Comparison of ENCODE assay signal across 16 mouse cellular contexts in the genomic region with DNA sequence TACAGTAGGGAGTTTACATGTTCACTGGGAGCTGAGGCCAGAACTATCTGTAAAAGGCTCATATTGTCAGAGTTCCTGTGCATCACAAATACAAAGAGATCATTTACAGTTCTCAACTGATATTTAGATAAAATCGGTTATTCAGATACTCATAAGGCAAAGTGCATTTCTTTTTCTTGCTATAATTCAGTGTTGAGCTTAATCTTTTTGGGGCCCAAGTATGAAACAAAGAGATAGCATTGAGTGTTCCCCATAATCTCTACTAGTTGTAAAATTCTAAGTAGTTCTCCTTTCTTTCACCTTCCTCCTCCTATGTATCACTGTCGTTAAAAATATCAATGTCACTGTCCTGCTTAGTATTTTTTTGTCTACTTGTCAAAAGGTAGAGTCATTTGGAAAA.
"Had no signal": no experiment of that assay in that cellular context is flagged by ENCODE, and none has a peak within 500 bp of the region (broad histone marks: within the 10 kb centered on the region; RNA-seq: fewer than 3 reads in every experiment).

No protein-coding gene starts in this region.

- H3K4me1 ChIP-seq: neural tube, embryonic 12.5 days; neural tube, embryonic 13.5 days; neural tube, embryonic 15.5 days; stomach, embryonic 15.5 days had no signal

- H3K9me3 ChIP-seq: neural tube, embryonic 12.5 days; neural tube, embryonic 13.5 days; neural tube, embryonic 15.5 days; stomach, embryonic 15.5 days had no signal

- H3K27ac ChIP-seq: neural tube, embryonic 12.5 days; neural tube, embryonic 13.5 days; neural tube, embryonic 15.5 days; stomach, embryonic 15.5 days; stomach, postnatal 0 days had no signal

- H3K36me3 ChIP-seq: neural tube, embryonic 12.5 days; neural tube, embryonic 13.5 days; neural tube, embryonic 15.5 days; stomach, embryonic 15.5 days had no signal

- H3K27me3 ChIP-seq: neural tube, embryonic 12.5 days; neural tube, embryonic 13.5 days; neural tube, embryonic 15.5 days; stomach, embryonic 15.5 days had no signal

- H3K4me3 ChIP-seq: neural tube, embryonic 12.5 days; neural tube, embryonic 13.5 days; neural tube, embryonic 15.5 days; stomach, embryonic 15.5 days had no signal

- H3K9ac ChIP-seq: neural tube, embryonic 12.5 days; neural tube, embryonic 13.5 days; neural tube, embryonic 15.5 days; stomach, embryonic 15.5 days had no signal

- DNase-seq: retina, postnatal 1 day; right cerebral cortex, postnatal 14 days; right cerebral cortex, postnatal 25 days; right cerebral cortex, postnatal 4 days; spleen, adult 18-20 months; thymus, adult 18-20 months; thymus, adult 2 months; thymus, postnatal 14 days; thymus, postnatal 25 days; thymus, postnatal 36 days; thymus, postnatal 4 days had no signal
